Mouse (Mus musculus): ENCODE measurements at regions not wholly inside any gene's neighbourhood (a gene's known extent, or its start where the extent isn't known, plus 50 kb on each side); places are given as distances from the start of the nearest gene placed in this dataset.

GRCm38 (mm10) chr5:41943399-41943798, 99.3 kb upstream of the Bod1l start:
- TF ChIP-seq POLR2A (IDR thresholded peaks at IDR 0.05; ENCODE audit: insufficient read depth, low read depth, low read length) (no peak), CTCF (IDR thresholded peaks at IDR 0.05) (no peak)
